Mouse (Mus musculus): ENCODE data around the gene Kmt2e. TPM values are rescaled to one million over a fixed set of nuclear protein-coding genes. Genes with fewer than 3 reads are reported as not detected.

Kmt2e gene
- polyA plus RNA-seq, 1 experiment from 2014 or later, result 86.1 TPM

DNA sequence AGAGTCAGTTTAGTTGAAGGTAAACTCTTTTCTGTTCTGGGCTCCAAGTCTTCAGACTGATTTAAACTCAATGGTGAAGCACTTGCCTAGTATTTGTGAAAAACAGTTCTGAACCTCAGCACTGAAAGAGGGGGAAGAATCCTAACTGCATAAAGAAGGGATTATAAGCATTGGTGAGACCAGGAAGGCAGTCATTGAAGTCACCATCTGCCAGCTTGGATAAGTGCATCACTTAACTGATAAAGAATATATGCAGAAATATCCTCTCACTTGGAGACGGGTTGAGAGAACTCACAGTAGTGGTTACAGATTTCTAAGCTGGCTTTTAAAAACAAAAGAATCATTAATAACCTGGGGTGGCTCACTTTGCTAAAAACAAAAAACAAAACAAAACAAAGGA is 6.7 kb upstream of the Kmt2e start:
- Histone ChIP-seq H3K27ac (no peak overlapping the region), H3K4me1 (peaks cover 48% of the 10 kb centered on the region), H3K27me3 (ENCODE audit: poor library complexity, severe bottlenecking) (no peaks in the 10 kb centered on the region), H3K4me3 (no peak overlapping the region), H3K9me3 (no peaks in the 10 kb centered on the region), H3K36me3 (replicated peaks) (peaks cover 50% of the 10 kb centered on the region)
- WGBS, result 82% methylated on average over 1 of the region's 1 CpGs
- DNase-seq (ENCODE audit: extremely low spot score, low spot score), result no peak

DNA sequence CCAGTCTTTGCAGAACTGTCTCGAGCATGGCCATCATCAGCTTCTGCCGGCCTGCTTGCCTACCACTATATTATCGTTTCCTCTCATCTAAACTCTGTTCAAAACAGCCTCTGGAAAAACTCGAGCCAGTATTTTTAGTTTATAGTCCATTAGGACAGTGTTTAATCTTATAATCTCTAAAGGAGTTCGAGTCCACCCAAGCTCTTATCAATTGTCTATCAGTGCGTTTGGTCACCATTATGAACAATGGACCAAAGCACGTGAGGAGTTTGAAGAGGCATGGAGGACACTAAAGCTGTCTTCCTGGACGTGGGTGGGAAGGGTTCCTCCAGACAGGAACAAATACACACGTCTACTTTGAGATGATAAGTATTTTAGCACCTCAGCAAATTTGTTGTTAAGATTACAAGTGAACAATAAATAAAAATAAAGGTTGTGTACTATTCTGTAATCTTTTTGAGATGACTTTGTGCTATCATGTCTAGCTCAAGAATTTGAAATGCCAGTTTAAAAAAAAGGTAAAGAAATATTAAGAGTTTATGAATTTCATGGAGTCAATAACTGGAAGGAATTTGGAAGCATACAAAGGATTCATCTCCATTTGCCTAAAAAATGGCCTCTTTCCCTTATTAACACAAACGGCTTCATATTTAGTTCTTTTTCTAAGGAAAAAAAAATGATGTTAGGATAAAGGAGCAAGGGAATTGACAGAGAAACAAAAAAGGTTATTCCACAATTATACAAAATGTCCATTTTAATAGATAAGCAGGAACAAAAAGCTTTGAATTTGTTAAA is 3.0 kb upstream of the Kmt2e start:
- Histone ChIP-seq H3K36me3 (replicated peaks) (peaks cover 13% of the 10 kb centered on the region), H3K27ac (peak overlapping the region; percentile 100)
- no peak for DNase-seq (ENCODE audit: extremely low spot score, low spot score)

DNA sequence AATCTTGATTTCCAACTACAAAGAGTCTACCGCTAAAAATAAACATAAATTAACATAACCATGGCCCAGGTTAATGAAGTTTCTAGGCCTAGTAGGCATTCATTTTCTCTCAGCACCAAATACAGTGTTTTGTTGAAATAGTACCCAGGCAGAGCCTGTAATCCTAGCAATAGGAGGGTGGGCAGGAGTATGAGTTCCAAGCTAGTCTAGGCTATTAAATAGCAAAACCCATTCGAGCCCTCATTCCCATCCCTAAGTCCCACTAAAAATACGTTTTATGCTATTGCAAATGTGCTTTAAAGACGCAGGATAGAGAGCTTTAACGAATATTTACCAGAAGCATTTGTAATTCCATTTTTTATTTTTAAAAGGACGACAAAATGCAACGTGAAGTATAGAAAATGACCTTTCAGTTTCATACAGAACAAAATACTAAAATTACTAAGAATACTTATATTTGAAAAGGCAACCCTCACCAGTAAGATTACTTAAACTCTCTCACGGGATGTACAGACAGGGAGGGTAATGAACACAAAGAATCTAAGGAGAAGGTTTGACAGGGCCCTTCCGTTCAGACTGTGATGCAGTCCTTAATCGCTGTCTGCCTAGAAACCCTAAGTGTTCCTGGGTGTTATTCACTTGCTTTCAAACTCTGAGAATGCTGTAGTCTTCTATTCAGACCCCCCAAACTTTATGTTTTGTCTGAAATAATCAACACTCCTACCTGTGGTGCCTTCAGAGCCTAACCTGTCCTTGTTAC is 2.1 kb upstream of the Kmt2e start:
- no peaks in the 10 kb centered on the region for H3K27me3 ChIP-seq (ENCODE audit: poor library complexity, severe bottlenecking)
- peaks cover 5% of the 10 kb centered on the region for H3K36me3 ChIP-seq (replicated peaks)
- peak overlapping the region; percentile 100 for H3K27ac ChIP-seq
- no peaks in the 10 kb centered on the region for H3K9me3 ChIP-seq
- peak overlapping the region; percentile 96 for H3K4me3 ChIP-seq
- no peak for DNase-seq (ENCODE audit: extremely low spot score, low spot score)
- H3K4me1 ChIP-seq, result peaks cover 54% of the 10 kb centered on the region
- WGBS, result 6% methylated on average over 10 of the region's 10 CpGs

More for the DNA sequence above, 3.0 kb upstream of the Kmt2e start:
- Histone ChIP-seq H3K27me3 (ENCODE audit: poor library complexity, severe bottlenecking) (no peaks in the 10 kb centered on the region), H3K4me3 (peak overlapping the region; percentile 96), H3K9me3 (no peaks in the 10 kb centered on the region), H3K4me1 (peaks cover 49% of the 10 kb centered on the region)
- WGBS, result 59% methylated on average over 10 of the region's 10 CpGs

DNA sequence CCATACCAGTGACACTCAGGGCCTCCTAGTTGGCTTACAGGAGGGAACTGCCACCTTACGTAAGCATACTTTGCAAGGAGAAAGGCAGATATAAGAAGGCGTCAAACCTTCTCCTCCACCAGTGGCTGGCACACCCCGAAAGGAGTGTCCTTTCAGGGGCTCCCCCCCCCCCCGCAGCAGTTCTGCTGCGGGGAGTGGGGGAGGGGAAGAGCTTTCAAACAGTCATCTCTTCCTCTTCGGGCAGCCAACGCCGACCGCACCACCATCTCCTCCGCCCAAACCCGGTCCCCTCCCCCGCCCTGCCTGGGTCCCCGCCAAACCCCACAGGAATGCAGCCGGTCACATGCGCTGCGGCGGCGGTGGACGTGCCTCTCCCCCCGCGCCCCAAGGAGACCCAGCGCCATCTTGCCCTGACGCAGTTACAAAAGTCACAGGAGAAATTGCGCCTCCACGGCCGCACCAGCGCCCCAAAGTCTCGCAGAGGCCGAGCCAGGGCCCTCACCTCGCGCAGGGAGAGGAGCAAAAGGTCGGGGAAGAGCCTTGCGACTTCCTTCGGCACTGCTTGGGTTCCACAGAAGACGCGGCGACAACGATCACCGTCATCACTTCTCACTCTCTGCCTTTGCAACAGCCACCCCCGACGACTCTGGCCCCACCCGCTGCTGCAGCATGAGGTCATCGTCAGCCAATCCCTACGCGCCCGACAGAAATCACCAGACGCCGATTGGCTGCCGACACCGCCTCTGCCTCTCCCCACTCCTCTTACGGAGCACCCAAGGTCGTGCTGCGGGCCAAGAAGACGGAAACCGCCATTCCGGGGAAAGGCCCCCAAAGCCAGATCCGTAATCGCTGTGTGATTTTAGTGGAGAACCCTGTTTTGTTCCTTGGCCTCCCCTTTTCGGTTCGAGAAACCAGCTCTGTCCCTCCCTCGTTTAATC is 1.3 kb upstream of the Kmt2e start:
- Histone ChIP-seq H3K27me3 (ENCODE audit: poor library complexity, severe bottlenecking) (no peaks in the 10 kb centered on the region), H3K36me3 (replicated peaks) (no peaks in the 10 kb centered on the region; the same call in 1 of the 2 replicates), H3K4me1 (peaks cover 55% of the 10 kb centered on the region), H3K27ac (peak overlapping the region; percentile 100), H3K9me3 (no peaks in the 10 kb centered on the region), H3K4me3 (peak overlapping the region; percentile 96)
- peak; percentile 97 for DNase-seq (ENCODE audit: extremely low spot score, low spot score)
- WGBS, result under 1% methylated on average over 61 of the region's 61 CpGs

DNA sequence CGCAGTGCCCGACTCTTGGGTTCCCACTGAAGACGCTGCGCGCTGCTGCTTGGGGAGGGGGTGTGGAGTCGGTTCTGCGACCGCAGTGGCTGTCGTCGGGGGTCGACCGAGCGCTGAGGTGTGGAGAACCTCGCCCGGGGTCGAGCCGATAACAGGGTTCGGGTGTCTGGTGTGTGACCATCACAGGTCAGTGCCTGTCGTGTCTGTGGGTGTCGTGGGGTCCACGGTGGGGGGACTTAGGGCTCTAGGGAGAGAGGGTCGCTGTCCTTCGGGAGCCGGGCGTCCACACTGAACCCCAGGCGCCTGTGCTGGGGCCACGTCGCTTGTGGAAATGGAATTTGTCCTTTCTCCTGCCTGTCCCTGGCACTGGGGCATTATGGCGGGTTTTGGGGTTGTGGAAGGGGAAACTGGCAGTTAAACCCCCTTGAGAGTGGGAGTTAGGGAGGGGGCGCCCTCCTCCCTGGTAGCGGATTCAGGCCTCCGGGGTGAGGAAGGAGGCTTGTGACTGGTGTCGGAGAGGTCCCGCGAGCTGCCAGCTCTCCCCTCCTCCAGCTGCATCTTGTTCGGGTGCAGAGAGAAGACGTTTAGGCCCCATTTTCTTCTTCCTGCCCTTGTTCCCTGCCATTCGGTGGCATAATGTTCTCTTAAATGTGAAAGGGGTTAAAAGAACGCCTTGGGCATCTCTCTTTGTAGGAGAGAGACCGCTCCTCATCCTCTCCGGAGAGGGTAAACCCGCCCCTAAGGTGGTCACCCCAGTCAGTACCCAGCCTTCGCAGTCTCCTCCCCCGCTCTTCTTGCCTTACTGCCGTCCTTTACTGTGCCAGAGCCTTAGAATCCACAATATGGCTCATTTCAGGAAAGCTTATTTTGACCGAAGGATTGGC is 599 bp downstream of the Kmt2e start:
- Histone ChIP-seq H3K9me3 (no peaks in the 10 kb centered on the region), H3K4me1 (peaks cover 40% of the 10 kb centered on the region), H3K27ac (peak overlapping the region; percentile 100), H3K36me3 (replicated peaks) (no peaks in the 10 kb centered on the region; the same call in 1 of the 2 replicates), H3K27me3 (ENCODE audit: poor library complexity, severe bottlenecking) (no peaks in the 10 kb centered on the region), H3K4me3 (peak overlapping the region; percentile 96)
- under 1% methylated on average over 46 of the region's 46 CpGs for WGBS
- peak; percentile 63 for DNase-seq (ENCODE audit: extremely low spot score, low spot score)

DNA sequence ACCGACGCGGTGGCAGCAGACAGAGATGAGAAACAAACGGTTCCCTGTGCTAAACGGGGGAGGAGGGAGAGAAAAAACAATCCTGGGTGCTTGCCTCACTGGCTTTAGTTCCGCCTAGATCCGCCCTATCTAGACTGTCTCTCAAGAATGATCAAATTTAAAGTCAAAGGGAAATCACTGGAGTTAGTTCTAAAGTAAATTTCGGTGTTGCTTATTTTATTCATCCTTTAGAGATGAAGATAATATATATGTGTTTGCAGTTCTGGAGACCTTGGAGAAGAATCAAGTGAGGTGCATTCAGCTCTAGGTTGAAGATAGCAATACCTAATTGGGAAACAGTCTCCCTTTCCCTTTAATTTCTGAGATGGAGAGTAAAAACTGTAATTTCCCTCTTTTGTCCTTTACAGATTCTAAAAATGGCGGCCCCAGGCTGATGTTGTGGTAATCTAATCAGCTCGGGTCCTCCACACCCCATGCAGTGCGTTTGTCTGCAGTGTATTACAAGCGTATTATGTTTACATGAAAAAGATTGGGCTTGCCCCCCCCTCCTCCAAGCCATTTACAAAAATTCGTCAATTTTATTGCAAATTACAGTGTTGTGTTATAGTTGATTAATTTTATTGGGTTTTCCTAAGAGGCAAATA is 1.4 kb downstream of the Kmt2e start:
- peaks cover 33% of the 10 kb centered on the region for H3K4me1 ChIP-seq
- under 1% methylated on average over 13 of the region's 13 CpGs for WGBS
- DNase-seq (ENCODE audit: extremely low spot score, low spot score), result no peak

DNA sequence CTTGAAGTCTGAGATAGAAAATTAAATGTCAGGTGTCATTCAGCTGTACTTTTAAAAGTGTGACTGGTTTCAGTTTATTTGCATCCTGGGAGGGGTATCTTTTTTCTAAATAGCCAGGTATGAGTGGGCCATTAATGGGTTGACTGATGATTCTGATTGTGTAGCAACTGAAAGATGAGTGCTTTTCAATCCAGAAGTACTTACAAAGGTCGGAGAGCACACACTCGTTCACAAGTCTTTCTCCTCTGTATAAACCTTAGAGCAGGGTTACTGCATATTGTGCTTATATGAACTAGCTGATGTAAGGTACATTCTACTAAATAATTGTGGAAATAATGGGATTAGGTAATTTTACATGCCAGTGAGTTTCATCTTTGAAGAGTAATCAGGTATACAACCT is 2.5 kb downstream of the Kmt2e start:
- no peak for DNase-seq (ENCODE audit: extremely low spot score, low spot score)
- peaks cover 21% of the 10 kb centered on the region for H3K4me1 ChIP-seq
- H3K27me3 ChIP-seq (ENCODE audit: poor library complexity, severe bottlenecking), result no peaks in the 10 kb centered on the region
- H3K9me3 ChIP-seq, result no peaks in the 10 kb centered on the region
- no peaks in the 10 kb centered on the region for H3K36me3 ChIP-seq (replicated peaks)
- 26% methylated on average over 2 of the region's 2 CpGs for WGBS
- no peak overlapping the region for H3K27ac ChIP-seq
- H3K4me3 ChIP-seq, result peak overlapping the region; percentile 96

More for the DNA sequence above, 1.4 kb downstream of the Kmt2e start:
- H3K27me3 ChIP-seq (ENCODE audit: poor library complexity, severe bottlenecking), result no peaks in the 10 kb centered on the region
- peak overlapping the region; percentile 96 for H3K4me3 ChIP-seq
- H3K27ac ChIP-seq, result peak overlapping the region; percentile 100
- no peaks in the 10 kb centered on the region; the same call in 1 of the 2 replicates for H3K36me3 ChIP-seq (replicated peaks)
- no peaks in the 10 kb centered on the region for H3K9me3 ChIP-seq

DNA sequence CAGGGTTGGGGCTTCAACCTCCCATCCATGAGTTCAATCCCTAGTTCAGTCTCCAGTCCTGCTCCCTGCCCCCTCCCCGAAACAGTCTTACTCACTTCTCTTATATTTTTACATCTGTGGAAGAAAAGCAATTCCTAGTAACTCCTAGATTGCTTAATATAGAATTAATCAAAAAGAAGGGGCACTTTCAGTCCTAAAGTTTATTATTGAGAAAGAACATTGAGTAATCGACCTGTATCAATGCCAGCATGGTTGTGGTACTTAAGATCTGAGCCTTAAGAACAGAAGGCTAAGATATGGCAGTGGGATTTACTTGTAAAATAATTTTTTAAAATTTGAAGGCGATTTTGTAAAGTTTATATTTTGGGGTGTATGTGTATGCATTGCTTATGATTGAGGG is 5.6 kb downstream of the Kmt2e start:
- 85% methylated on average over 3 of the region's 3 CpGs for WGBS
- H3K4me3 ChIP-seq, result no peak overlapping the region
- H3K9me3 ChIP-seq, result no peaks in the 10 kb centered on the region
- peaks cover 20% of the 10 kb centered on the region for H3K4me1 ChIP-seq
- DNase-seq (ENCODE audit: extremely low spot score, low spot score), result no peak
- peaks cover 8% of the 10 kb centered on the region; the same call in 1 of the 2 replicates for H3K36me3 ChIP-seq (replicated peaks)
- no peaks in the 10 kb centered on the region for H3K27me3 ChIP-seq (ENCODE audit: poor library complexity, severe bottlenecking)
- H3K27ac ChIP-seq, result no peak overlapping the region

DNA sequence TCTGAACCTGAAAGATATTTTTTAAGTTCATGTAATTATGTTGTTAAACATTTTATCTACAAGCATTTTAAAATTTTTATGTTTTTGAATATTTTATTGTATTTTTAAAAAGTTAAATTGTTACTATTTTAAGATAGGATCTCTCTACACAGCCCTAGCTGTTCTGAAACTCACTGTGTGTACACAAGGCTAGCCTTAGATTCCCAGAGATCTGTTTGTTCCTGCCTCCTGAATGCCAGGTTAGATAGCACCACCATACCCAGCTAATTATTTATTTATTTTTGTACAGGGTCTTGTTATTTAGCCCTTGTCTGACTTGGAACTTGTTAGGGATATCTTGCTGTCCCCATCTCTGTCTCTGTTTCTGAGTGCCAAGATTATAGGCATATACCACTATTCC is 6.3 kb downstream of the Kmt2e start:
- Histone ChIP-seq H3K9me3 (no peaks in the 10 kb centered on the region), H3K27ac (no peak overlapping the region), H3K27me3 (ENCODE audit: poor library complexity, severe bottlenecking) (no peaks in the 10 kb centered on the region), H3K4me1 (peaks cover 20% of the 10 kb centered on the region), H3K36me3 (replicated peaks) (peaks cover 8% of the 10 kb centered on the region; the same call in 1 of the 2 replicates), H3K4me3 (no peak overlapping the region)
- no peak for DNase-seq (ENCODE audit: extremely low spot score, low spot score)

DNA sequence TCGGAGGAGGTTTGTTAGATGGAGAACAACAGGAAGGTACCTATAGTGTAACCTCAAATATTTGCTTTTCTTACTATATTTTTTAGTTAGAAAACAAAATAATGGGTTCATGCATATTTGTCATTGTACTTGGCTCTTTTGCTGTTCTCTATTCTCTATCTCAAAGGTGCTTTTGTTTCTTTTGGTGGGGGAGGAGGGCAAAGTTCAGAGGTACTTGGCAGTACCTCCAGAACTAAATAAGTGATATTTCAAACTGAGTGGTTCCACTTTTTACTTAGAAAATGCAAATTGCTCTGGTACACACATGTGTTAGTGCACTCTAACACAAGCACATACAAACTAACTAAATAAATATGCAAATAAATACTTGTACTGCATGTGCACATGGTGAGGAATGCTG is 7.7 kb downstream of the Kmt2e start:
- no peak overlapping the region for H3K27ac ChIP-seq
- H3K4me3 ChIP-seq, result no peak overlapping the region
- 100% methylated on average over 1 of the region's 1 CpGs for WGBS
- no peaks in the 10 kb centered on the region for H3K9me3 ChIP-seq
- DNase-seq (ENCODE audit: extremely low spot score, low spot score), result no peak
- no peaks in the 10 kb centered on the region for H3K27me3 ChIP-seq (ENCODE audit: poor library complexity, severe bottlenecking)
- peaks cover 10% of the 10 kb centered on the region for H3K36me3 ChIP-seq (replicated peaks)
- H3K4me1 ChIP-seq, result peaks cover 12% of the 10 kb centered on the region

DNA sequence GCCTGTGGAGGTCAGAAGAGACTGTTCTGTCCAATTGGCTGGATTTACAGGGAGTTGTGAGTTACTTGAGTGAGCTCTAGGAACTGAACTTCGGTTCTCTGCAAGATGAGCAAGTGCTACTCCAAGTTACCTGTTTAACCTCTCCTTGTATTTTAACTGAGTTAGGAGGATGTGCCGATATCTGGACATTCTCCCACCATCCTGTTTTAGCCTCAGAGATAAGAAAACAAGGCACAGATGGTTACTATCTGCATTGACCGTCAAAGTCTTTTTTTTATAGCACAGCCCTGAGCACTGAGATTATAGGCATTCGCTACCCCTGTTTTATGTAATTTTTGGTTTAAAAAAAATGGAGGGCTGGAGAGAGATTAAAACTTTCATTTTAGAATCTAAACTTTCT is 10.2 kb downstream of the Kmt2e start:
- peaks cover 12% of the 10 kb centered on the region for H3K36me3 ChIP-seq (replicated peaks)
- H3K27ac ChIP-seq, result no peak overlapping the region
- no peaks in the 10 kb centered on the region for H3K4me1 ChIP-seq
- H3K9me3 ChIP-seq, result no peaks in the 10 kb centered on the region
- WGBS, result 92% methylated on average over 4 of the region's 4 CpGs
- H3K4me3 ChIP-seq, result no peak overlapping the region
- H3K27me3 ChIP-seq (ENCODE audit: poor library complexity, severe bottlenecking), result no peaks in the 10 kb centered on the region
- DNase-seq (ENCODE audit: extremely low spot score, low spot score), result no peak
